Mouse (Mus musculus) hematopoietic stem cell, adult 5-6 weeks (primary cell): ENCODE measurements at regions not wholly inside any gene's neighbourhood (a gene's known extent, or its start where the extent isn't known, plus 50 kb on each side); places are given as distances from the start of the nearest gene placed in this dataset.

ENCODE experiments used
- ATAC-seq, 2 experiments: fragments of 125-278 bp in 1 of 2; replicated peaks in 1 of 2; 2 replicates each; pipeline ENCODE4 v1.8.0; 2016 to 2017; ENCODE audit warnings: inconsistent platforms in 2 of 2, mild to moderate bottlenecking in 2 of 2, moderate number of reproducible peaks in 2 of 2, low read depth in 1 of 2, moderate TSS enrichment in 1 of 2; ENCODE audit not compliant: low FRiP score in 2 of 2, poor library complexity in 2 of 2, severe bottlenecking in 2 of 2, insufficient read depth in 1 of 2, low TSS enrichment in 1 of 2

GRCm38 (mm10) chr1:194148416-194149364 is 469.3 kb upstream of the Plxna2 start:
- peak in 1 of 2 experiments; percentile 48; a peak in 3 of 4 replicates for ATAC-seq

DNA sequence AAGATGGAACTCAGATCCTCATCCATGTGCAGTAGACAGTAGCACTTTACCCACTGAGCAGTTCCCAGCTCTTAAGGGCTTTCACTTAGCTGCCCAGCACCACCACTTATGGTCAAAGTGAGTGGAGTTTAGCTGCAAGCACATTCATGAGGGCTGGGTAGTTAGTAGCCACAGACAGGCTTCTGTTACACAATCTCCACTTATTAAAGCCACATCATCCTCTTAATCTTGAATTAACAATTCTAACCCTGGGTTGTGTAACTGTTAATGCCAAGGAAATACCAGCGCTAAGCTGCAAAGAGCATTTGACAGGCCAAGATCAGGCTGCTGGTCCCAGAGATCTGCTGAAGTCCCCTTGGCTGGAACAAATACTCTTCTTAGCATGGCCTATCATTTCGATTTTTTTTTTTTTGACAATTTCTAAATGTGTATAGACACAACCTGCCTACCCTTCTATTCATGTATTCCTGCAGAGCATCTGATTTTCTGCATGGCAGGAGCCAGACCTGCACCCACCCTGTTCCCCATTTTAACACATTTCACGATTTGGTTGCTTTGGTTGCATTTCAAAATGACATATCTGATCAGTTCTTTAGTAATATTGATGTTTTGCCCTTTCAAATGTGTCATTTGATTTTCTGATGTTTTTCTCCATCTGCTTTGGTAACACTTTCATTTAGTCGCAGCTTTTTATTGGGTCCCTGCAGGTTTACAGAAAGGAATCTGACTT is 500.2 kb upstream of the Plxna2 start:
- ATAC-seq: no peak

- ATAC-seq: no peak
These were observed 503.6 kb upstream of the Plxna2 start for GRCm38 (mm10) chr1:194114399-194114798.

DNA sequence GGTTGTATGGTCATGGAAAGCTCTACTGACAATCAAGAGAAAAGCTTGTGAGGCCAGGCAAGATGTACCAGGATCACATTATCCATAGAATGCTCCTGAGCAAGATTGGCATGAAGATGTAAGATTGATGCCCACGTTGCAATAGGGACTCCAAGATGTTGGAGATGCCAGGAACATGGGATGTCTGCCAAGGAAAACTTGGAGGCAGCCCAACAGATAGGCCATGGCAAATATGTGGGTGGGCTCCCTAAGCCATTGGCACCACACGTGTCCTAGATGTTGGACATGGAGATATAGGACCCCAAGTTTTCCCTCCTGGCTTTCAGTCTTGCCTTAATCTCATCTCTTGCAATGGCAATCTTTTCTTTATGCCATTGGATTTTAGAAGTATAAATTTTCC is 506.1 kb upstream of the Plxna2 start:
- no peak for ATAC-seq

GRCm38 (mm10) chr1:194109172-194110071 is 508.6 kb upstream of the Plxna2 start:
- no peak for ATAC-seq

DNA sequence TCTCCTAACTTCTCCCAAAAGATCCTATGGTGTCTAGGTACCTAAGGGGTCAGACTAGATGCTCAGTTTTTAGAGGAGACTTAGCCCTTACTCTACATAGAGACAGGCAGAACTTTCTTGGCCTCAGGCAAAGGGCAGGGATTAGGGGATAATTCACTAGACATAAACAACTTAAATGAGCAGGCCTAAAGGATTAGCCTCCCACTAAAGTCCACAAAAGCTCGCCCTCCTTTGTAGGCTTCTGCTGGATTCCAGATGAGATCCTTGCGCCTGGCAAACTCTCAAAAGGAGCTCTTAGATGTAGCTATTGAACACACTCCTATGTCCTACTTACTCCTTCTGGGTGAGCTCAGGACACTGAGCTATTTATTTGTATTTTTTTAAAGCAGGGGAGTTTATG is 509.9 kb upstream of the Plxna2 start:
- ATAC-seq: no peak

GRCm38 (mm10) chr1:194107271-194107938 is 510.6 kb upstream of the Plxna2 start:
- ATAC-seq: no peak

DNA sequence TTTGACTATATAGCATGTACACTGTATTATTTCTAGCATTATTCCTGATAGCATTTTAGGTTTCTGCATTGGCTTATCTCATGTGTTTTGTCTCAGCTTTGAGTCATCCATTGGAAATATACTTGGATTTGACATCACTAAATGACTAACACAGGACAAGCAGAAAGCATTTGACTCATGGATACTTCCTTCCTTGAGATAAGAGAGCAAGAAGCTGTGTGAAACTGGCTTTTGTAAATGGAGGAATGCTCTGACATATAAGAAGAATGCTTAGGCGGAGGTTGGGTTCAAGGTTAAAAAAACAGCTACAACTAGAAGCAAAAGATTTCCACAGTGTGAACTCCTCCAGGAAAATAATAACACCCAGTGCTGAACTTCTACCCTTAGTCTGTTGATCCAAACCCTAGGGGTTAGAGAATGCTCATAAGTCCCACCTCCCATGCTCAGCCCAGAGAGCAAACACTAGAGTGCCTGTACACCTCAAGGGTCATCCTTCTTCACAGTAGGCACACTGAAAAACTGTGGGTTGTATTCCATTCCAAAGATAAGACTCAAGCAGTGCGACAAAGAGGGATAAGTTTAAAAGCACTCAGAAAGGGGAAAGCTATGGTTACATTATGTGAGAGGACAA is 528.0 kb upstream of the Plxna2 start:
- ATAC-seq: no peak

- no peak for ATAC-seq
These were observed 559.5 kb upstream of the Plxna2 start for GRCm38 (mm10) chr1:194058512-194058911.

DNA sequence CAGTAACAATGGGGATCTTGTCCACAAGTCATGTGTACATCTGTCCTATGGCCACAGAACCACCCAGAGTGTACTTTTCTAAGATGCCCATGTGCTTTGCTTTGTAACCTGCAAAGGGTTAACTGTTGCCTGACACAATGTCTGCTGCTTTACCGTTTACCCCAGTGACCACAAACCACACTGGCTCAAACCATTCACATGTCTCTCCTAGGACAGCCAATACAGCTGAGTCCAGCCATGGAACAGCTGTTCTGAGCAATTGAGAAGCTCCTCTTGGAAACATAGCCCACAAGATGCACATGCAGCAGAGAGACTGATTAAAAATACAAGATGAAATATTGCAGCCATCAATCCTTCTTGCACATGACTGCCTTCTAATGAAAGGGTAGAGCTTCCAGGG is 561.5 kb upstream of the Plxna2 start:
- ATAC-seq: peak; percentile 60 to 90; a peak in 3 of 4 replicates

GRCm38 (mm10) chr1:194049746-194050351 is 568.2 kb upstream of the Plxna2 start:
- ATAC-seq: no peak

GRCm38 (mm10) chr1:194041393-194042352 is 576.3 kb upstream of the Plxna2 start:
- no peak for ATAC-seq

- ATAC-seq: no peak
These were observed 579.3 kb upstream of the Plxna2 start for GRCm38 (mm10) chr1:194038711-194039110.

GRCm38 (mm10) chr1:194034199-194034883 is 583.7 kb upstream of the Plxna2 start:
- ATAC-seq: no peak

GRCm38 (mm10) chr1:194032603-194033002 is 585.4 kb upstream of the Plxna2 start:
- ATAC-seq: no peak
